Comparison of ENCODE assay signal across 18 mouse cellular contexts in genomic region chr10:99750146-99750545, GRCm38 (mm10). TPM values are rescaled to one million over a fixed set of nuclear protein-coding genes. Genes with fewer than 3 reads are reported as not detected.
"Had no signal": no experiment of that assay in that cellular context is flagged by ENCODE, and none has a peak within 500 bp of the region (broad histone marks: within the 10 kb centered on the region; RNA-seq: fewer than 3 reads in every experiment).

No protein-coding gene starts in this region.

- DNase-seq: kidney, adult 8-10 months; kidney, postnatal 25 days; layer of hippocampus, postnatal 36 days; lung, adult 2 months; lung, postnatal 10 days; spleen, adult 18-20 months; thymus, adult 18-20 months; thymus, postnatal 14 days had no signal

- H3K27me3 ChIP-seq: limb, embryonic 13.5 days; liver, embryonic 15.5 days; megakaryocyte, embryonic 14.5 days; midbrain, embryonic 12.5 days had no signal

- H3K4me1 ChIP-seq: limb, embryonic 13.5 days; liver, embryonic 15.5 days; megakaryocyte, embryonic 14.5 days; midbrain, embryonic 12.5 days had no signal

- H3K9ac ChIP-seq: limb, embryonic 13.5 days; liver, embryonic 15.5 days; midbrain, embryonic 12.5 days had no signal

- H3K9me3 ChIP-seq: limb, embryonic 13.5 days; liver, embryonic 15.5 days; midbrain, embryonic 12.5 days had no signal

- H3K27ac ChIP-seq: limb, embryonic 13.5 days; liver, embryonic 15.5 days; macrophage; midbrain, embryonic 12.5 days had no signal

- H3K4me3 ChIP-seq: limb, embryonic 13.5 days; liver, embryonic 15.5 days; megakaryocyte, embryonic 14.5 days; midbrain, embryonic 12.5 days had no signal

- H3K36me3 ChIP-seq: limb, embryonic 13.5 days; liver, embryonic 15.5 days; midbrain, embryonic 12.5 days had no signal

- H3K4me2 ChIP-seq: limb, embryonic 13.5 days; liver, embryonic 11.5 days; liver, embryonic 15.5 days; midbrain, embryonic 12.5 days had no signal

- ATAC-seq: intestine, postnatal 0 days; midbrain, embryonic 16.5 days had no signal

RNA-seq across cellular contexts. Expression of gene Csl, which starts 9.3 kb away (rescaled TPM):
- polyA plus RNA-seq: limb, embryonic 13.5 days; lung, adult 2 months; macrophage; stomach, embryonic 14.5 days; urinary bladder, adult 2 months had no signal
